Mouse (Mus musculus) layer of hippocampus, postnatal 14 days (tissue): ENCODE measurements at regions not wholly inside any gene's neighbourhood (a gene's known extent, or its start where the extent isn't known, plus 50 kb on each side); places are given as distances from the start of the nearest gene placed in this dataset.

Experiments
- DNase-seq, 2 experiments: peaks; one replicate each; pipeline ENCODE4 v3.0.0; 2021 to 2022; ENCODE audit warnings: low spot score in 2 of 2, mixed read lengths in 1 of 2

GRCm38 (mm10) chr12:77179138-77179537 lies 58.8 kb upstream of the Fut8 start:
- no peak for DNase-seq

- DNase-seq = no peak
These were observed 59.9 kb upstream of the Fut8 start for GRCm38 (mm10) chr12:77177811-77178578.

- DNase-seq = no peak
These were observed 60.6 kb upstream of the Fut8 start for GRCm38 (mm10) chr12:77177303-77177702.

- no peak for DNase-seq
These were observed 63.9 kb upstream of the Fut8 start for GRCm38 (mm10) chr12:77174032-77174431.

GRCm38 (mm10) chr12:77172540-77172939 lies 65.4 kb upstream of the Fut8 start:
- no peak for DNase-seq

GRCm38 (mm10) chr12:77170257-77170656 lies 67.7 kb upstream of the Fut8 start:
- DNase-seq = no peak

GRCm38 (mm10) chr12:77168367-77168766 lies 69.6 kb upstream of the Fut8 start:
- no peak for DNase-seq

- DNase-seq = no peak
These were observed 81.2 kb upstream of the Fut8 start for GRCm38 (mm10) chr12:77156698-77157097.

GRCm38 (mm10) chr12:77155626-77156025 lies 82.3 kb upstream of the Fut8 start:
- no peak for DNase-seq

- DNase-seq = no peak
These were observed 86.5 kb upstream of the Fut8 start for GRCm38 (mm10) chr12:77151471-77151870.

- DNase-seq = no peak
These were observed 88.1 kb upstream of the Fut8 start for GRCm38 (mm10) chr12:77149835-77150234.

GRCm38 (mm10) chr12:77148146-77148545 lies 89.8 kb upstream of the Fut8 start:
- no peak for DNase-seq

- no peak for DNase-seq
These were observed 94.0 kb upstream of the Fut8 start for GRCm38 (mm10) chr12:77143958-77144357.

- DNase-seq = no peak
These were observed 94.4 kb upstream of the Fut8 start for GRCm38 (mm10) chr12:77143521-77143920.

GRCm38 (mm10) chr12:77143105-77143504 lies 94.8 kb upstream of the Fut8 start:
- no peak for DNase-seq

- DNase-seq = no peak
These were observed 95.7 kb upstream of the Fut8 start for GRCm38 (mm10) chr12:77142224-77142623.

GRCm38 (mm10) chr12:77141260-77142201 lies 96.4 kb upstream of the Fut8 start:
- no peak for DNase-seq

GRCm38 (mm10) chr12:77140656-77141055 lies 97.3 kb upstream of the Fut8 start:
- DNase-seq = no peak

GRCm38 (mm10) chr12:77140141-77140540 lies 97.8 kb upstream of the Fut8 start:
- DNase-seq = no peak

- DNase-seq = no peak
These were observed 98.2 kb upstream of the Fut8 start for GRCm38 (mm10) chr12:77139718-77140117.

- no peak for DNase-seq
These were observed 99.3 kb upstream of the Fut8 start for GRCm38 (mm10) chr12:77138506-77139201.
